21 mouse cellular contexts compared by ENCODE assay signal in the genomic region with DNA sequence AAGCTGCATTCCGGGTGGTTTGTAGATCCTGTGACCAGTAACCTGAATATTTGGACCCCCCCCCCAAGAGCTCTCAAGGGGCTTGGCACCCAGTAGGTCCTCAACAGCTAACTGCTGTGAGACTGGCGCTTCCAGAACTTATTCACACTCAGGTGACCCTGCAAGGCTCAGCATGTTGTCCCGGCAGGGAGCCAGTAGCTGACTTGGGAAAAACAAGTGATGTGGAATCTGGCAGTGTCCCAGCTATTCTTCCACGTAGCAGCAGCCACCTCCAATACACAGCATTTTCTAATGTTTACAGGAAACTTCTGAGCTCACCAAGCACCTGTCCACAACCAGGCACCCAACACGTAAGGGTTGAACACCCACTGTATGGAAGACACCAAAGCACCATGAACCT. TPM values are rescaled to one million over a fixed set of nuclear protein-coding genes. Genes with fewer than 3 reads are reported as not detected.
A peak's percentile ranks its signal among the peaks of the same experiment; 100 is the strongest.
DNase-seq lines count a peak whose midpoint lies in the region; ATAC-seq lines count a peak whose summit lies in the region.
"Had no signal": no experiment of that assay in that cellular context is flagged by ENCODE, and none has a peak within 500 bp of the region (broad histone marks: within the 10 kb centered on the region; RNA-seq: fewer than 3 reads in every experiment).

No protein-coding gene starts in this region.

- no peaks in the 10 kb centered on the region for H3K9me3 ChIP-seq in kidney, embryonic 14.5 days (ENCODE audit: control insufficient read depth, low read length)
- no peaks in the 10 kb centered on the region for H3K9me3 ChIP-seq in heart, embryonic 10.5 days
- H3K9me3 ChIP-seq: hindbrain, embryonic 13.5 days; intestine, embryonic 15.5 days; limb, embryonic 13.5 days; stomach, embryonic 15.5 days had no signal

- no peak overlapping the region for H3K27ac ChIP-seq in kidney, embryonic 14.5 days (ENCODE audit: low read depth, low read length)
- no peak overlapping the region for H3K27ac ChIP-seq in heart, embryonic 10.5 days
- H3K27ac ChIP-seq: hindbrain, embryonic 13.5 days; intestine, embryonic 15.5 days; limb, embryonic 13.5 days; liver, embryonic 14.5 days had no signal

- no peaks in the 10 kb centered on the region for H3K27me3 ChIP-seq in kidney, embryonic 14.5 days (ENCODE audit: control insufficient read depth, insufficient read depth, low read length)
- H3K27me3 ChIP-seq in heart, embryonic 10.5 days (ENCODE audit: insufficient read depth, poor library complexity, severe bottlenecking) = no peaks in the 10 kb centered on the region
- H3K27me3 ChIP-seq: hindbrain, embryonic 13.5 days; intestine, embryonic 15.5 days; stomach, embryonic 15.5 days had no signal

- no peak overlapping the region for H3K4me2 ChIP-seq in kidney, embryonic 14.5 days (replicated peaks; ENCODE audit: low read depth, low read length)
- H3K4me2 ChIP-seq: hindbrain, embryonic 13.5 days; intestine, embryonic 15.5 days; limb, embryonic 13.5 days; stomach, embryonic 15.5 days had no signal

- 60% methylated on average over 5 of the region's 5 CpGs for WGBS in kidney, embryonic 14.5 days
- 47% methylated on average over 5 of the region's 5 CpGs for WGBS in heart, embryonic 10.5 days

- no peak overlapping the region for H3K9ac ChIP-seq in kidney, embryonic 14.5 days (ENCODE audit: low read depth, low read length)
- H3K9ac ChIP-seq: hindbrain, embryonic 13.5 days; intestine, embryonic 15.5 days; limb, embryonic 13.5 days; liver, embryonic 14.5 days; stomach, embryonic 15.5 days had no signal

- no peaks in the 10 kb centered on the region for H3K36me3 ChIP-seq in kidney, embryonic 14.5 days (ENCODE audit: control insufficient read depth, insufficient read depth, low read length)
- H3K36me3 ChIP-seq in heart, embryonic 10.5 days = no peaks in the 10 kb centered on the region
- H3K36me3 ChIP-seq: hindbrain, embryonic 13.5 days; intestine, embryonic 15.5 days; limb, embryonic 13.5 days; stomach, embryonic 15.5 days had no signal

- H3K4me3 ChIP-seq in kidney, embryonic 14.5 days (ENCODE audit: low read length) = no peak overlapping the region
- H3K4me3 ChIP-seq in heart, embryonic 10.5 days = no peak overlapping the region
- H3K4me3 ChIP-seq: hindbrain, embryonic 13.5 days; intestine, embryonic 15.5 days; limb, embryonic 13.5 days; myocyte; stomach, embryonic 15.5 days had no signal

- DNase-seq in kidney, adult 11 months = peak; percentile 53
- DNase-seq in kidney, adult 8-10 months = peak; percentile 49 to 75
- DNase-seq in kidney, postnatal 25 days = peak; percentile 73 to 83
- DNase-seq in lung, postnatal 25 days (ENCODE audit: low spot score) = peak; percentile 7
- no peak for DNase-seq in frontal cortex, adult 2 months (ENCODE audit: extremely low spot score in 1 of 2, low spot score in 1 of 2)
- DNase-seq in heart, embryonic 10.5 days (ENCODE audit: low spot score) = no peak
- DNase-seq: adrenal gland, postnatal 36 days; cerebellum, adult 9-11 months; embryo, embryonic 11 days; layer of hippocampus, adult 9-11 months; midbrain, embryonic 14.5 days had no signal

- no peaks in the 10 kb centered on the region for H3K4me1 ChIP-seq in kidney, embryonic 14.5 days (ENCODE audit: control insufficient read depth, insufficient read depth, low read length)
- H3K4me1 ChIP-seq in heart, embryonic 10.5 days = no peaks in the 10 kb centered on the region
- H3K4me1 ChIP-seq: hindbrain, embryonic 13.5 days; intestine, embryonic 15.5 days; stomach, embryonic 15.5 days had no signal

- no peak for ATAC-seq in kidney, embryonic 14.5 days (ENCODE audit: low FRiP score, low TSS enrichment)
- ATAC-seq: forebrain, embryonic 14.5 days; intestine, embryonic 15.5 days had no signal

RNA-seq across cellular contexts. Expression of a gene that starts 15.5 kb away (rescaled TPM):
- not detected in 2 replicates for polyA plus RNA-seq in kidney, embryonic 14.5 days (2014; fragmentation: Nextera tagmentation; extraction: Ambion mirVana)
- not detected in 2 replicates for polyA plus RNA-seq in frontal cortex, adult 2 months (2012; rRNA removed)
- polyA plus RNA-seq in heart, embryonic 10.5 days (2016; fragmentation: Nextera tagmentation; extraction: Ambion mirVana) = not detected in 2 replicates
- polyA plus RNA-seq: forebrain, embryonic 14.5 days; gonadal fat pad, adult 2 months; hindbrain, embryonic 13.5 days; intestine, embryonic 15.5 days; limb, embryonic 13.5 days; liver, embryonic 14.5 days; midbrain, embryonic 14.5 days; myocyte; spleen, adult 2 months had no signal

Comparison
In these comparisons a context has a peak if more than half of its experiments do, and no peak if none do; other contexts are left out.
1. DNase-seq: peak in kidney, adult 11 months (single experiment), kidney, adult 8-10 months (2 of 2), kidney, postnatal 25 days (2 of 2) and lung, postnatal 25 days (single experiment); none in frontal cortex, adult 2 months (0 of 2) and heart, embryonic 10.5 days (single experiment).